Mouse (Mus musculus) hindbrain, embryonic 10.5 days (tissue): Measurements from ENCODE around the gene Gm6588. TPM values are rescaled to one million over a fixed set of nuclear protein-coding genes. Genes with fewer than 3 reads are reported as not detected.

Experiments used
- DNase-seq: peaks from one replicate; pipeline ENCODE4 v3.0.0-alpha.2; 2017; ENCODE audit warnings: low spot score
- H3K27ac ChIP-seq: fragments of 300-500 bp; sonication (generic); 2 replicates; pipeline ENCODE4 v1.5.1; 2016; ENCODE audit warnings: mild to moderate bottlenecking, moderate library complexity
- H3K27me3 ChIP-seq: fragments of 300-500 bp; sonication (generic); 2 replicates; pipeline ENCODE4 v1.6.1; 2016; ENCODE audit warnings: mild to moderate bottlenecking; ENCODE audit not compliant: poor library complexity, insufficient read depth, severe bottlenecking
- H3K36me3 ChIP-seq: fragments of 300-500 bp; sonication (generic); 2 replicates; pipeline ENCODE4 v1.6.1; 2016; ENCODE audit warnings: mild to moderate bottlenecking, moderate library complexity
- H3K4me1 ChIP-seq: fragments of 300-500 bp; sonication (generic); replicated peaks from 2 replicates; pipeline ENCODE4 v1.6.1; 2016; ENCODE audit warnings: mild to moderate bottlenecking
- H3K4me3 ChIP-seq: fragments of 300-500 bp; sonication (generic); 2 replicates; pipeline ENCODE4 v1.5.1; 2016; ENCODE audit warnings: mild to moderate bottlenecking, moderate library complexity
- H3K9me3 ChIP-seq: fragments of 300-500 bp; sonication (generic); 2 replicates; pipeline ENCODE4 v1.6.1; 2016; ENCODE audit warnings: mild to moderate bottlenecking, moderate library complexity
- WGBS: fragments of 180-500 bp; shearing (Covaris S2); methylation state at CpG from one replicate; pipeline ENCODE4 v1.1.7; 2016; 5-methylcytosine and 5-hydroxymethylcytosine counted together
- polyA plus RNA-seq: library from polyadenylated mRNA; unstranded; fragments of >200 nt; fragmentation: Nextera tagmentation; extraction: Ambion mirVana; gene quantifications from 2 replicates; pipeline ENCODE4 v1.2.1, GENCODE M21; 2016

The Gm6588 gene
- polyA plus RNA-seq, 1 experiment from 2014 or later = not detected

- no peak overlapping the region for H3K4me3 ChIP-seq
- DNase-seq = no peak
- H3K4me1 ChIP-seq = peaks cover 35% of the 10 kb centered on the region
- WGBS = 62% methylated on average over 8 of the region's 8 CpGs
- no peaks in the 10 kb centered on the region for H3K36me3 ChIP-seq
- H3K27me3 ChIP-seq = 0 out of 2 replicates have a peak, but pooled peaks cover 8% of the 10 kb centered on the region
- H3K27ac ChIP-seq = peak overlapping the region; percentile 23; the same call in 1 of the 2 replicates
- no peaks in the 10 kb centered on the region for H3K9me3 ChIP-seq
Observed at GRCm38 (mm10) chr5:112499918-112500682, 50.9 kb downstream of the Gm6588 start.

Other genes with a start within 250 kb of the Gm6588 start
- gene Cryba4, start 196.9 kb upstream of the Gm6588 start, polyA plus RNA-seq = 0.35 and 1.4 TPM in 2 replicates
- 0.19 and 0.42 TPM in 2 replicates for gene Crybb1, start 193.6 kb upstream of the Gm6588 start, polyA plus RNA-seq
- gene Tpst2, start 172.7 kb upstream of the Gm6588 start, polyA plus RNA-seq = 37.2 and 40.9 TPM in 2 replicates
- gene Tfip11, start 123.1 kb upstream of the Gm6588 start, polyA plus RNA-seq = 39.9 and 43.7 TPM in 2 replicates
- 52.5 and 53.2 TPM in 2 replicates for gene Srrd, start 106.4 kb upstream of the Gm6588 start, polyA plus RNA-seq
- 35.8 and 36.7 TPM in 2 replicates for gene Hps4, start 106.3 kb upstream of the Gm6588 start, polyA plus RNA-seq
- gene Gm6583, start 93.4 kb upstream of the Gm6588 start, polyA plus RNA-seq = 0.14 and 0.30 TPM in 2 replicates
- 19.3 and 24.8 TPM in 2 replicates for gene Asphd2, start 54.6 kb upstream of the Gm6588 start, polyA plus RNA-seq
- gene Sez6l, start 127.8 kb downstream of the Gm6588 start, polyA plus RNA-seq = 1.4 and 6.0 TPM in 2 replicates